Mouse (Mus musculus) ZHBTc4 (cell line): ENCODE results near the gene Git1.

Experiments
- DNase-seq: peaks from one replicate; pipeline ENCODE4 v3.0.0-alpha.2; 2011; ENCODE audit warnings: low read depth, low spot score

Gene Git1

GRCm38 (mm10) chr11:77493512-77494343 lies at the start of gene Git1:
TSS of gene Git1 (plus strand) at chr11:77493562.
- DNase-seq = peak; percentile 60

- no peak for DNase-seq
Measured at GRCm38 (mm10) chr11:77444939-77445338, 48.4 kb upstream of the Git1 start.

- DNase-seq = peak; percentile 82
Measured at GRCm38 (mm10) chr11:77446628-77447041, 46.7 kb upstream of the Git1 start.

GRCm38 (mm10) chr11:77449224-77449623 lies 44.1 kb upstream of the Git1 start:
- no peak for DNase-seq

- no peak for DNase-seq
Measured at GRCm38 (mm10) chr11:77451670-77452069, 41.7 kb upstream of the Git1 start.

- DNase-seq = no peak
Measured at GRCm38 (mm10) chr11:77453388-77453787, 40.0 kb upstream of the Git1 start.

GRCm38 (mm10) chr11:77455770-77456510 lies 37.4 kb upstream of the Git1 start:
- peak; percentile 71 for DNase-seq

- no peak for DNase-seq
Measured at GRCm38 (mm10) chr11:77456866-77457265, 36.5 kb upstream of the Git1 start.

GRCm38 (mm10) chr11:77461856-77462255 lies 31.5 kb upstream of the Git1 start:
- no peak for DNase-seq

GRCm38 (mm10) chr11:77462283-77463100 lies 30.9 kb upstream of the Git1 start, which contains the start of gene Coro6:
TSS of gene Coro6 (plus strand) at chr11:77462411.
- peak; percentile 73 for DNase-seq

- no peak for DNase-seq
Measured at GRCm38 (mm10) chr11:77463101-77463445, 30.3 kb upstream of the Git1 start.

GRCm38 (mm10) chr11:77463786-77464185 lies 29.6 kb upstream of the Git1 start:
- no peak for DNase-seq

- DNase-seq = no peak
Measured at GRCm38 (mm10) chr11:77464684-77465083, 28.7 kb upstream of the Git1 start.

GRCm38 (mm10) chr11:77465111-77465510 lies 28.3 kb upstream of the Git1 start:
- DNase-seq = peak; percentile 21

GRCm38 (mm10) chr11:77466544-77466943 lies 26.8 kb upstream of the Git1 start:
- DNase-seq = no peak

GRCm38 (mm10) chr11:77467157-77467556 lies 26.2 kb upstream of the Git1 start:
- DNase-seq = peak; percentile 91

- DNase-seq = peak; percentile 87
Measured at GRCm38 (mm10) chr11:77467784-77468183, 25.6 kb upstream of the Git1 start.

- DNase-seq = no peak
Measured at GRCm38 (mm10) chr11:77468397-77468796, 25.0 kb upstream of the Git1 start.

GRCm38 (mm10) chr11:77471407-77471806 lies 22.0 kb upstream of the Git1 start:
- DNase-seq = peak; percentile 76

- no peak for DNase-seq
Measured at GRCm38 (mm10) chr11:77472775-77473174, 20.6 kb upstream of the Git1 start.

GRCm38 (mm10) chr11:77476216-77476615 lies 17.1 kb upstream of the Git1 start:
- no peak for DNase-seq

GRCm38 (mm10) chr11:77476895-77477294 lies 16.5 kb upstream of the Git1 start:
- no peak for DNase-seq
